Mouse (Mus musculus): ENCODE measurements around the gene Golt1a. TPM values are rescaled to one million over a fixed set of nuclear protein-coding genes. Genes with fewer than 3 reads are reported as not detected.

Gene Golt1a
- polyA plus RNA-seq (2014; fragmentation: Illumina TruSeq; extraction: RNeasy Lipid Tissue Mini Kit (QIAGEN cat#74804); ENCODE audit: low read depth, low replicate concordance) = 4.7 TPM

DNA sequence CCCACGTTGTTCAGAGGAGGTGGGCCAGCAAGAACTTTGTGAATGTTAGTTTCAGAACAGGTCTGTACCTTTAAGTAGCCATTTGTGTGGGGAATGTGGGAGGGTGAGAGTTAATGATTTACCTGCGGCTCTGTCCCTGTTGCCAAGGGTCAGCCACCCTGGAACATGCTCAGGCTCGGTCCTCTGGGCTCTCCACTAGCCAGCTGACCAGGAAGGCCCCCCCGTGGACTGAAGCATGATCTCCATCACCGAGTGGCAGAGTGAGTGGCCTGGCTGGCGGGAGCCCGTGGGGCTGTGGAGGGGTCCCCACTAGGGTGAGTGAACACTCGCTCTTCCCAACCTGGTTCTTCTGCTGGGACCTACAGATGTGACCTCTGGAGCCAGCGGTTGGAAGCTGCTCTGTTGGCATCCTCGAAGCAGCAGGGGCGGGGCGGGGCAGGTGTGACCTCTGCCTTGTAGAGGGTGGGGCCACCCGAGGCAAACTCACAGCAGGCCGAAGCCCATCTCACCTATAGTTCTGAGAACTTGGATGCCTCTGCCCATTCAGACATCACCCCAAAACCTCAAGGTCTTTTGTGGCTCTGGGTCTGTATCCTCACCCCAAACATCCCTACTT is at the start of gene Golt1a:
Golt1a (plus strand) TSS at position 149 of the 616 bp plus-strand sequence.

DNA sequence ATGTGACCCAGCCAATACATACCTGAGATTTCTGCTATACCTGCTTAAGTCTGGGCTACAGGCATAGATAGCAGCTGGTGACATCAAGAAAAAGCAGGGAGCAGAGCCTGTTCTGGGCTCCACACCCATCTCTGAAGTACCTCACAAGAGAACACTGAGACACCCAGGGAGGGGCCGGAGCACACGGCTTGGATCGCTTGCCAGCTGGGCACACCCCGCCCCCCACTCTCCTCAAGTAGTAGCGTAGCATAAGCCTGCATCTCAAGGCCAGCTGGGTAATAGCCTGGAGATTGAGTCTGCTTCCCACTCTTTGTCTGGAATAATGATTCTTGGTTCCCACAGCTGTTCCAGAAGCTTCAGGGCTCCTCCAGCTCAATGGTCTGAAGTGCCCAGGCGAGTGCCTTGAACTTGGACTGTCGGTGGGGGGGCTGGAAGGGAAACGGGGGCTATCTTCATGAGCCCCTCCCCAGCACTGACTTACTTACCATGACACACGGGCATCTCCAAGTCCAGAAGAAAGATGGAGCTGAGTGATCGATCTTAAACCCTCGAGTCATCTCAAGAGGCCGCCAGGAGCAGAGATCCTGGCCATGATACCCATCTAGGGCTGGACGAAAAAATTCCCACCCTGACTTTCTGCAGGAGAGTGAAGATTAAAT is 11.8 kb downstream of the Golt1a start, which contains the start of gene Kiss1:
Kiss1 (plus strand) TSS at position 609 of the 659 bp plus-strand sequence.

DNA sequence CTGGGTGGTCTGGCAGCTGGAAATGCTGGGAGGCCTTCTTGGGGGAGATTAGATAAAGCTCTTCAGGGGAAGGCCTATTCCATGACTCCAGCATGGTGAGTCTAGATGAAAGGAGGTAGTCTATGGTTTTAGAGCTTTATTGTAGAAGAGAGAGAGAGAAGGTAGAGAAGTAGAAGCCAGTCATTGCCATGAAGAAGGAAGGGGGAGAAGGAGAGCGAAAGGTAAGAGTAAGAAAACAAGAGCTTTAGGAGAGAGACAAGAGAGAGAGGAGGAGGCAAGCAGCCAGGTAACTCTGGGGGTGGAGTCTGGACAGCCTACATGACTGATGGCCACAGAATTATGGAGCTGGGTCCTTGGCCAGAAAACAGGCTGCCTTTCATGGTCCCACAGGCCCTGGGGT is 40.6 kb downstream of the Golt1a start, which contains the start of gene Ren1:
Ren1 (plus strand) TSS at position 301 of the 400 bp plus-strand sequence.

DNA sequence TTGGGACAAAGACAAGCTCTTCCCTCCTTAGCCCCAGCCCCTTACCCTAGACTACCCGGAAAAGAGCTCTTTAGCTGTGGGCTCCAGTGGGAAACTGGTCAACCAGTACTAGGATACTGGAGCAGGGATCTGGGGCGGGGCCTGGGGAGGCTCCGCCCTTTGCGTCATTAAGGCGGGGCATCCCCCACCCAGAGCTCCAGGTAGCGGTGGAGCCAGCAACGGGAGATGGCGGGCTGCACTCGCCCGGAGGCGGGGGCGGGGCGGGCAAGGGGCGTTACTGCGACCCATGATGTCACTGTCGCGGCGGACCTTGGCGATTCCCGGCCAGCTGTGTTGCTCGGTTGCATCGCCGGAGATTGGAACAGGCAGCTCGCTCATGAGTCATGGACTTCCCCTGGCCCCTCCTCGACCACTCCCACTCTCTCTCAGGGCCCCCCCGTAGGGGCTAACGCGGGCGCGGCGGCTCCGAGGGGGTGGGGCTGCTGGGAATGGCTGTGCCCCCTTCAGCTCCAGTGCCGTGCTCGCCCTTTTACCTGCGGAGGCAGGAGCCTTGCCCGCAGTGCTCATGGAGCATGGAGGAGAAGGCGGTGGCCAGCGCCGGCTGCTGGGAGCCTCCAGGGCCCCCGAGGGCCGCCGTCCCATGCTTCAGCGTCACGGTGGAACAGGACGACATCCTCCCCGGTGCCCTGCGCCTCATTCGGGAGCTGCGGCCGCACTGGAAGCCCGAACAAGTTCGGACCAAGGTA is 53.8 kb downstream of the Golt1a start, which contains the start of gene Etnk2:
Etnk2 (plus strand) TSS at position 297 of the 746 bp plus-strand sequence.

Other genes with a start within 250 kb of the Golt1a start
- gene Ppp1r15b, start 178.7 kb upstream of the Golt1a start, polyA plus RNA-seq (2014; fragmentation: Illumina TruSeq; extraction: RNeasy Lipid Tissue Mini Kit (QIAGEN cat#74804); ENCODE audit: low read depth, low replicate concordance) = 146 TPM
- 93.9 TPM for gene Plekha6, start 145.6 kb upstream of the Golt1a start, polyA plus RNA-seq (2014; fragmentation: Illumina TruSeq; extraction: RNeasy Lipid Tissue Mini Kit (QIAGEN cat#74804); ENCODE audit: low read depth, low replicate concordance)
- not detected for gene Kiss1, start 12.1 kb downstream of the Golt1a start, polyA plus RNA-seq (2014; fragmentation: Illumina TruSeq; extraction: RNeasy Lipid Tissue Mini Kit (QIAGEN cat#74804); ENCODE audit: low read depth, low replicate concordance)
- gene Ren1, start 40.7 kb downstream of the Golt1a start, polyA plus RNA-seq (2014; fragmentation: Illumina TruSeq; extraction: RNeasy Lipid Tissue Mini Kit (QIAGEN cat#74804); ENCODE audit: low read depth, low replicate concordance) = not detected
- gene Etnk2, start 53.8 kb downstream of the Golt1a start, polyA plus RNA-seq (2014; fragmentation: Illumina TruSeq; extraction: RNeasy Lipid Tissue Mini Kit (QIAGEN cat#74804); ENCODE audit: low read depth, low replicate concordance) = not detected
- 3.3 TPM for gene Sox13, start 114.6 kb downstream of the Golt1a start, polyA plus RNA-seq (2014; fragmentation: Illumina TruSeq; extraction: RNeasy Lipid Tissue Mini Kit (QIAGEN cat#74804); ENCODE audit: low read depth, low replicate concordance)

All from sigmoid colon, adult 10 weeks (tissue).